Mouse (Mus musculus) B cell, adult 2 months (primary cell): ENCODE data around the gene Fcor.

Experiments used
- DNase-seq, 2 experiments: peaks; one replicate each; pipeline ENCODE4 v3.0.0; 2022

Fcor gene

DNA sequence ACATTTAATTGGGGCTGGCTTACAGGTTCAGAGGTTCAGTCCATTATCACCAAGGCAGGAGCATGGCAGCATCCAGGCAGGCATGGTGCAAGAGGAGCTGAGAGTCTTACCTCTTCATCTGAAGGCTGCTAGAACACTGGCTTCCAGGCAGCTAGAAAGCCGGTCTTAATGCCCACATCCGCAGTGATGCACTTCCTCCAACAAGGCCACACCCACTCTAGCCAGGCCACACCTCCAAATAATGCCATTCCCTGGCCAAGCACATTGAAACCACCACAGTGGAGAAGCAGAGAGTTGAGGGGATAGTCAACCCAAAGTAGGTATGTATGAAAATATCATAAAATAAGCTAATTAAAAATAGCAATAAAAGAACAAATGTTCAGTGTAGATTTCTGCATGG, 1.8 kb downstream of the Fcor start:
- peak; percentile 64 to 65 for DNase-seq

GRCm38 (mm10) chr8:3665507-3665906, 6.7 kb downstream of the Fcor start, which contains the start of gene Mcemp1:
Mcemp1 (plus strand) TSS chr8:3665754.
- DNase-seq, result no peak

GRCm38 (mm10) chr8:3664405-3664804, 7.8 kb downstream of the Fcor start:
- DNase-seq, result no peak

DNA sequence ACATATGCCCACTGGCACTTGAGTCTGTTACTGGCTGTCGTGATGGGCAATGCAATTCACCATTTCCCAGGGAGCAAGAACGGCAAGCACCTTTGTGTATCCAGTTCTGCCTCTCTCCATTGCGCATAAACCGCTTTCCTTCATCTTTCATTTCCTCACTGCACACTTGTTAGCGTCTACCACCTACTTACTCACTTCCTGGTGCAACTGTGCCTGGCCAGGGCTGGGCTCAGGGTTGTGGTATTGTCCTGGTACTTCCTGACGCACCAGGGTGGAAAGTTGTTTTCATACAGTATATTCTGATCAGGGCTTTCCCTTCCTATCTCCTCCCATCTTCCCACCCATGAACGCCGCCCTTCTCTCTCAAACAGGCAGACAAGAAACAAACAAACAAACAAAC, 11.3 kb downstream of the Fcor start:
- no peak for DNase-seq

DNA sequence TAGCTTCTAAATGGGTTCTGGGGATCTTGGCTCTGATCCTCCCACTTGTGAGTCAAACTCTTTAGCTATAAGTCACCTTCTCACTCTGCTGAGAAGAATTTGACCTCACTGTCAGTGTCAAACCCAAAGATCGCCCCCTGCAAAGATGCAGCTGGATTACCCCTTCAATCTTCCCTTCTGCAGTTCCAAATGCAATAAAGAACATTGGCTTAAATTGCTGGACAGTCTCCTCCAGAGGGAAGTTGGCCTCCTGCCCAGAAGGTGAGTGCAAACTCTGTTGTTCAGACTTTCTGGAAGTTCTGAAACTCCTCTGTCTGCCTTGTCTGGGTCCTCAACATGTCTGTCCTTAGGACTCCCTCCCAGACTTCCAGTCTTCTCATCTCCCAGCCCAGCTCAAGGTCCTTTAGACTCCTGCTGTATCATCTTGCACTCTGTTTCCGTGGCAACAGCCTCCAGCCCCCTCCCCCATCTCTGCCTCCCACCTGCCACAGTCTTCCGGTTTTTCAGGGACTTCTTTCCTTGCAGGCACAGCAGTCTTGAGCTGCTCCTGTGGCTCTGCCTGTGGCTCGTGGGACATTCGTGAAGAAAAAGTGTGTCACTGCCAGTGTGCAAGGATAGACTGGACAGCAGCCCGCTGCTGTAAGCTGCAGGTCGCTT, 15.3 kb downstream of the Fcor start:
- DNase-seq, result no peak

GRCm38 (mm10) chr8:3655526-3655925, 16.6 kb downstream of the Fcor start, which contains the start of gene Retn:
Retn (plus strand) TSS chr8:3655770.
- DNase-seq, result no peak

DNA sequence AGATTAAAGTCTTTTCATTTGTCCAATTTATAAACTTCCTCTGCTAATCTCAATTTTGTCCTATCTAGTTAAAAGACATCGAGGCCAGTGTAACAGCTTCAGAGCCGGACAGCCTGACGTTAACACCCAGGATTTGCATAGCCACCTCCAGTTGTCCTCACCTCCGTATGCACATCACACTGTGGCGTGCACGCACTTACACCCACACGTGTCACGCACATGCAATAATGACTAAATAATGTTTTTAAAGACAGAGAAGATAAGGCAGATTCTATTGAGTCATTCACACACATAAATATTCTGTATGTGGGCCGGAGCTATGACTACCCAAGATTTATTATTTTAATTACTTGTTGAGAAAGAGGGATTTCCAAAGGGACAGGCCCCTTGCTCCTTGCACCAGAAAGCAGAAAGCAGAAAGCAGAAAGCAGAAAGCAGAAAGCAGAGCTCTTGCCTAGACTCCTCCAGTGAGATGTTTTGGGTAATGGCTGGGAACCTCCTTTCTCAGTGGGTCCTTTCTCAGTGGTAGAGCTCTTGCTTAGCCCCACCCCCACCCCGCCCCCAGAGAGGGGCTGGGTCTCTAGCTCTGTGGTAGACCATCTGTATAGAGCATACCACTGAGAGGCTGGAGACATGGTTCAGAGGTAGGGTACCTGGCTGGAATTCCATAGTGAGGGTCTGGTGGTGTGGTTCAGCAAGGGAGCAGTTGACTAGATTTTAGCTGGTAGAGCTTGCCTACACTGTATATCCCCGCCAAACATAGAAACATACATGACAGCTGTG, 17.2 kb downstream of the Fcor start:
- DNase-seq, result no peak

- no peak for DNase-seq
Observed at GRCm38 (mm10) chr8:3652845-3653244, 19.3 kb downstream of the Fcor start.

DNA sequence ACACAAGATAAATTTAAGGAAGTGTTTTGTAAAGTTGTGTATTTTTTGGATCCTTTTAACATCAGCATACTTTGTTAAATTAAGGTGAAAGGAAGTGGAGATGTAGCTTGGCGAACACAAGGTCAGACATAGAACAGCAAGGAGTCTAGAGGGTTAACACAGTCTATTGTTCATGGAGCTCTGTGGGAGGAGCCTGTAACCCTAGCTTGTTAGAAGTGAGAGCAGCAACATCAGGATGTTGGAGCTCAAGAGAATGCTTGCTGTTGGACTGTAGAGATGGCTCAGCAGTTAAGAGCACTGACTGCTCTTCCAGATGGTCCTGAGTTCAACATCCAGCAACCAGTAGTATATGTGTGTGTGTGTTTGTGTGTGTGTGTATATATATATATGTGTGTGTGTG, 23.2 kb downstream of the Fcor start:
- DNase-seq, result no peak

DNA sequence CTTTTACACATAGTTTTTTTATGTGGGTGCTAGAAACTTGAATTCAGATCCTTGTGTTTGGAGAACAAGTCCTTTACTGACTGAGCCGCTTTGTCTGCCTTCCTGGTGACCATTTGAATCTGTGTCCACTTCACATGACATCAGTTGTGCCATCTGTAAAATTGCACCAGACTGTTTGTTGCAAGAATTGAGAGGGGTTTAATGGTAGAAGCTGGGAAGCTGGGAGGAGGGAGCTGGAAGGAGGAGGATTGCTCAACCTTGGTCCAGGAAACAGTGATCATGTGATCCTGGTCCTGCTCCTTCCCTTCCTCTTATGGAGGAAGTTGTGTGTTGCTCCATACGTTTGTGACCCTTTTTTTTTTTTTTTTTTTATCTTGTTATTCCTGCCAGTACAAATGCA, 23.9 kb downstream of the Fcor start:
- no peak for DNase-seq

GRCm38 (mm10) chr8:3647561-3647960, 24.6 kb downstream of the Fcor start:
- no peak for DNase-seq

DNA sequence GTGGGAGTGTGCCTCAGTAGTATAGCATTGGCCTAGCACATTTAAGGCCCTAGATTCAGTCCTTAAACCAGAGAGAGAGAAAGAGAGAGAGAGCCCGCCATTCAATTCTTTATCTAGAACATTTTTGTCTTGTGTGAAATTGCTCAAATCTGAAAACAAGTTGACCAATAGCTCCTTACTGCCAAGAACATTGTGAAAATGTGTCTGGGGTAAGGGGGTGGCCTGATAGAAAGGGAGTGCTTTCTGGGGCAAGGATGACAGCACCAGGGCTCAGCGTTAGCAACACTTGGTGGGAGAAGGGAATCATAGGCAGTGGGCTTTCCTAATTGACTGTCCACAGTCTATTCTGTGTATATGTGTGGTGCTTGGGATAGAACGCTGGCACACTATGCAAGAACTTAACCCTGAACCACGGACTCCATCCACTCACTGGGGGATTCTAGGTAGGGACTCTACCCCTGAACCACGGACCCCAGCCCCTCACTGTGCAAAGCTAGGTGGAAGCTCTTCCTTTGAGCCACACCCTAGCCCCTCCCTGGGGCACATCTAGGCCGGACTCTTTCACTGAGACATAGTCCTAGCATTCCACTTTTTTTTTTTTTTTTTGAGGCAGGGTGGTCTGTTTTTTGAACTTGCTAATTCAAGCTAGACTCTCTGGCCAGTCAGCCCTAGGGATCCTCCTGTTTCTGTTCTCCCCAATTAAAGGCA, 25.2 kb downstream of the Fcor start:
- DNase-seq, result no peak

DNA sequence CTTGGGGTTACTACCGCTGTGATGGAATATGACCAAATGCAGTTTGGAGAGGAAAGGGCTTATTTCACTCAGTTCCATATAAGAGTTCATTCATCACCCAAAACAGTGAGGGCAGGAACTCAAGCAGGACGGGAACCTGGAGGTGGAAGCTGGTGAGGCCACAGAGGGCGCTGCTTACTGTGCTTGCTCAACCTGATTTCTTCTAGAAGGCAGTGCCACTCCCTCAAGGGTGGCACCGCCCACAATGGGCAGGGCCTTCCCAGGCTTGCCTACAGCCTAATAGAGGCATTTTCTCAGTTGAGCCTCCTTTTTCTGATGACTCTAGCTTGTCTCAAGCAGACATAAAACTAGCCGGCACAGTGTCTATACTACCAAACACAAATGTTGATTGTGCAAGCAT, 26.4 kb downstream of the Fcor start:
- peak; percentile 76 to 78 for DNase-seq

DNA sequence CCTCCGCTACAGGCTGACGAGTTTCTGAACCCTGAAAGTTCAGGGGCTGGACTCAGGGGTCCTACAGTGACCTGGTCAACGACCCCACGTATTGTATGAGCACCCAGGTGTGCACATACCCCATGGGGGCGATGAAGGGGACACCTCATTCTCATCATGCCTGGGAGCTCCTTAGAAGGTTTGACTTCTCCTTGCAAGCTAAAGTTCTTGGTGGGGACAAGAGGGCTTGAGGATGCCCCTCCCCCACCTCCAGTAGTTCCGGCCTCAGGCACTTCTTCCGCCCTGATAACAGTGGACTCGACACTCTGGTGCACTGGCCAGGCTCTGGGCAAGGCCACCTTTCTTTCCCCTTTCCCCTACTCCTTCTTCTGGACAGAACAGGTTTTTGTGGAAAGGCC, 40.7 kb downstream of the Fcor start:
- DNase-seq, result peak; percentile 35 to 40

DNA sequence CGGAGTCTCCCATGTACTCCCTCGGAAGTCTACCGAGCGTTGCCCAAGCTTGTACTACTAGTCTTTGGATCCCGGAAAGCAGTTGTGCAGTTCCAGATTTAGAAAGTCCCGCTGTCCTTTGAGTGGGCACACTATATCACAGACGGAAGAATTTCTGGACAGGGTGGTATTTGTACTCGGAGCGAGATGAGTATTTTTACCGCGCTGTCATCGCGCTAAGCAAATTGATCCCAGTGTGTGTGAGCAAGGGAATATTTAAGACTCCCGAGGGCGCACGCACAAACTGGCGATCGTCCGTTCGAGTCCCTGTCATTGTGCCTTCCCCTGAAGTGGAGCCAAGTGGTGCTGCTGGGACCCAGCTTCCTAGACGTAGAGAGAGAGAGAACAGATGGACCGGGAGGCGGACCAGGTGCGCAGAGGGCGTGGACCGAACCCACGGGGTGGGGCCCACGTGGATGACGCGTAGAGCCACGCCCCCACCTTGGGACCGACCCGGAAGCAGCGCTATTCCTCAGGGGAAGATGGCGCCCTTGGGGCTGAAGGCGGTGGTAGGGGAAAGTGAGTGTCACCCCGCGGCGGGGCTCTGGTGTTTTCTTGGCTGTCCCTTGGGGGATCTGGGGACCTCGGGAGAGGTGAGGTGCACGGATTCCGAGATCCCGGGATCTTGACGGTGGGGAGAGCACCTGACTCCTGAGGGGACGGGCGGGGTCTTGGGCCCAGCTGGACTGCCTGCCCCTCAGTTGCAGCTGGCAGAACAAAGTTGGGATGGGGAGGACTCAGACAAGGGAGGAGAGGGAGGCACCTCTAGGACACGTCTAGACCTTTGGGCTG, 41.3 kb downstream of the Fcor start, which contains the start of gene Stxbp2:
TSS of gene Stxbp2 (plus strand) at position 309 of the 831 bp plus-strand sequence.
- DNase-seq, result peak; percentile 93

- peak; percentile 66 to 74 for DNase-seq
Observed at GRCm38 (mm10) chr8:3628014-3628413, 44.1 kb downstream of the Fcor start.

DNA sequence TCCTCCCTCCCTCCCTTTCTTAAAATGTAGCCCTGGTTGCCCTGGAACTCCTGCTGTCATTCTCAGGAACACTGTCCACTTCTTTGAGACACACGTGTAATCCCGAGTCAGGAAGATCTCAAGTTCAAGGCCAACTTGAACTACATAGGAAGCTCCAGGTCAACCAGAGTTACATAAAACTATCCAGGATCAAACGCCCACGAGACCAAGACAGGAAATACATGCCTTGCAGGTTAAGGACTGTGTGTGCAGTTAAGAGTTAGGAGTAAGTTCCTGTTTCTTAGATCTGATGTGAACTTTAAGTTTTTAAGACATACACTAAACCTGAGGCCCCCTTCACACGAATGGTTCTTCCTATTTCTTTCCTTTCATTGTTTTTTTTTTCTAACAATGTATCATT, 45.2 kb downstream of the Fcor start:
- DNase-seq, result no peak

- no peak for DNase-seq
Observed at GRCm38 (mm10) chr8:3625445-3625844, 46.7 kb downstream of the Fcor start, which contains the start of gene Pcp2. Pcp2 (minus strand) TSS chr8:3625545.

DNA sequence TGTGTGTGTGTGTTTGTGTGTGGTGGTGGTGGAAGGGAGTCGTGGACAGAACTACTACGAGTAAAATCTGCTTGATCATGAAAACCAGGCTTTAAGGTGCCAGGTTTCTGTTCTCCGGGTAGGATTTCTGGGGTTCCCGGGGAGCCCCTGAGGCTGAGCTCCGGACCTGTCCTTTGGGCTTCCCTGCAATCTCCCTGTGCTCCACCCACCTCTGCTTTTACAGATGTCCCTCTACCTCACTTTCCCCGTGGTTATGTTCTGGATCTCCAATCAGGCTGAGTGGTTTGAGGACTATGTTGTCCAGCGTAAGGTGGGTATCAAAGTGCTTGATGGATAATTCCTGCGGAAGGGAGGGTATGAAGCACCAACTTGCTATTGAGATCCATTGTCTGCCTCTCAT, 50.0 kb downstream of the Fcor start:
- no peak for DNase-seq

GRCm38 (mm10) chr8:3621199-3621970, 50.8 kb downstream of the Fcor start, which contains the start of the genes Xab2 and Pet100:
Xab2 (minus strand) TSS chr8:3621316.
Pet100 (plus strand) TSS chr8:3621548.
- DNase-seq, result peak; percentile 97 to 98
